Mouse (Mus musculus) midbrain, embryonic 16.5 days (tissue): ENCODE measurements around the gene Pabpn1l. TPM values are rescaled to one million over a fixed set of nuclear protein-coding genes. Genes with fewer than 3 reads are reported as not detected.

ENCODE experiments used
- ATAC-seq: fragments of 200-750 bp; cut with Nextera tagmentation; 2 replicates; pipeline ENCODE4 v1.8.0; 2017; ENCODE audit warnings: moderate TSS enrichment
- H3K27ac ChIP-seq: fragments of 300-500 bp; sonication (generic); 2 replicates; pipeline ENCODE4 v1.5.1; 2014; ENCODE audit warnings: mild to moderate bottlenecking, low read length, mixed read lengths
- H3K27me3 ChIP-seq: fragments of 300-500 bp; sonication (generic); 2 replicates; pipeline ENCODE4 v1.6.1; 2014; ENCODE audit warnings: low read depth, low read length, mixed read lengths; ENCODE audit not compliant: control insufficient read depth, insufficient read depth
- H3K36me3 ChIP-seq: fragments of 300-500 bp; sonication (generic); 2 replicates; pipeline ENCODE4 v1.6.1; 2014; ENCODE audit warnings: mild to moderate bottlenecking, low read length, moderate library complexity, mixed read lengths; ENCODE audit not compliant: control insufficient read depth, insufficient read depth
- H3K4me1 ChIP-seq: fragments of 300-500 bp; sonication (generic); 2 replicates; pipeline ENCODE4 v1.6.1; 2014; ENCODE audit warnings: mild to moderate bottlenecking, low read length, mixed read lengths; ENCODE audit not compliant: control insufficient read depth, insufficient read depth
- H3K4me2 ChIP-seq: fragments of 300-500 bp; sonication (generic); 2 replicates; pipeline ENCODE4 v1.6.1; 2014; ENCODE audit warnings: mild to moderate bottlenecking, low read length, mixed read lengths
- H3K4me3 ChIP-seq: fragments of 300-500 bp; sonication (generic); 2 replicates; pipeline ENCODE4 v1.5.1; 2014; ENCODE audit warnings: low read depth, mild to moderate bottlenecking, low read length, moderate library complexity, mixed read lengths
- H3K9ac ChIP-seq: fragments of 300-500 bp; sonication (generic); 2 replicates; pipeline ENCODE4 v1.6.1; 2014; ENCODE audit warnings: low read depth, low read length, mixed read lengths
- H3K9me3 ChIP-seq: fragments of 300-500 bp; sonication (generic); replicated peaks from 2 replicates; pipeline ENCODE4 v1.6.1; 2014; ENCODE audit warnings: mild to moderate bottlenecking, low read length, mixed read lengths; ENCODE audit not compliant: control insufficient read depth, poor library complexity, severe bottlenecking
- WGBS: fragments of 180-500 bp; shearing (Covaris S2); extraction: QIAGEN DNeasy Blood & Tissue Kit; methylation state at CpG from one replicate; pipeline ENCODE4 v1.1.7; 2014; 5-methylcytosine and 5-hydroxymethylcytosine counted together
- microRNA-seq: library from miRNA; unstranded; fragments of <30 nt; microRNA quantifications from one replicate; pipeline ENCODE4, GENCODE M21; 2017
- polyA plus RNA-seq: library from polyadenylated mRNA; unstranded; fragments of >200 nt; fragmentation: Nextera tagmentation; extraction: Ambion mirVana; gene quantifications from 2 replicates; pipeline ENCODE4 v1.2.1, GENCODE M21; 2015

Gene Pabpn1l
- polyA plus RNA-seq, 1 experiment from 2014 or later: not detected

DNA sequence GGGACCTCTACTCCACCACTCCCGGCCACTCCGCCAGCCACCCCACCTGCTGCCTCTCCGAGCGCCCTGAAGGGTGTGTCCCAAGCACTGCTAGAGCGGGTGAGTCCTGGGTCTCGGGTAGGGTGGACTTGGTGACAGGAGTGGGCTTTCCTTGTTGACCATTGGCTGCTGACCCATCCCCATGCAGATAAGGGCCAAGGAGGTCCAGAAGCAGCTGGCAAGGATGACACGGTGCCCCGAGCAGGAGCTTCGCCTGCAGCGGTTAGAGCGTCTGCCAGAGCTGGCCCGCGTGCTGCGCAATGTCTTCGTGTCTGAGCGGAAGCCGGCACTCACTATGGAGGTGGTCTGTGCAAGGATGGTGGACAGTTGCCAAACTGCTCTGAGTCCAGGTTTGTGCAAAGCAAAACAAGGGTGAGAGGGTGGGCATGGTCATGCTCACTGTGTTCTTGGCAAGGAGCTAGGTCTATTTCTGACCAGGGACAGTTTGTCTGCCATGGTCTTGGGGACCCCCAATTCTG is 50.7 kb downstream of the Pabpn1l start:
- Histone ChIP-seq H3K4me2 (no peak overlapping the region), H3K27ac (no peak overlapping the region), H3K9ac (no peak overlapping the region), H3K36me3 (0 out of 2 replicates have a peak, but pooled peaks cover 2% of the 10 kb centered on the region), H3K9me3 (no peaks in the 10 kb centered on the region), H3K27me3 (no peaks in the 10 kb centered on the region), H3K4me1 (peaks cover 23% of the 10 kb centered on the region), H3K4me3 (no peak overlapping the region)
- 95% methylated on average over 17 of the region's 17 CpGs for WGBS
- no peak for ATAC-seq

GRCm38 (mm10) chr8:122571153-122571552 is 51.4 kb downstream of the Pabpn1l start:
- peaks cover 29% of the 10 kb centered on the region for H3K4me1 ChIP-seq
- 0 out of 2 replicates have a peak, but pooled peaks cover 2% of the 10 kb centered on the region for H3K36me3 ChIP-seq
- H3K9ac ChIP-seq: no peak overlapping the region
- 97% methylated on average over 11 of the region's 11 CpGs for WGBS
- no peak overlapping the region for H3K4me3 ChIP-seq
- H3K27me3 ChIP-seq: no peaks in the 10 kb centered on the region
- H3K9me3 ChIP-seq: no peaks in the 10 kb centered on the region
- ATAC-seq: no peak
- no peak overlapping the region for H3K4me2 ChIP-seq
- H3K27ac ChIP-seq: no peak overlapping the region

GRCm38 (mm10) chr8:122569996-122570395 is 52.5 kb downstream of the Pabpn1l start:
- no peak for ATAC-seq
- 98% methylated on average over 16 of the region's 16 CpGs for WGBS
- no peaks in the 10 kb centered on the region for H3K9me3 ChIP-seq

More at GRCm38 (mm10) chr8:122569996-122570395, 52.5 kb downstream of the Pabpn1l start:
- Histone ChIP-seq H3K27me3 (no peaks in the 10 kb centered on the region), H3K36me3 (0 out of 2 replicates have a peak, but pooled peaks cover 2% of the 10 kb centered on the region), H3K27ac (no peak overlapping the region), H3K4me2 (no peak overlapping the region), H3K4me1 (peaks cover 18% of the 10 kb centered on the region), H3K9ac (no peak overlapping the region), H3K4me3 (no peak overlapping the region)

Small RNAs within 50 kb of the gene (microRNA-seq; reads per million reads assigned to microRNA genes)
- gene Mir6396: not detected

Other genes starting within 250 kb of the Pabpn1l start
- gene Zc3h18, start 246.1 kb downstream of the Pabpn1l start, polyA plus RNA-seq: 30.8 and 37.7 TPM in 2 replicates
- not detected in 2 replicates for gene Il17c, start 200.7 kb downstream of the Pabpn1l start, polyA plus RNA-seq
- gene Cyba, start 189.8 kb downstream of the Pabpn1l start, polyA plus RNA-seq: 27.3 and 29.8 TPM in 2 replicates
- gene Mvd, start 179.3 kb downstream of the Pabpn1l start, polyA plus RNA-seq: 72.8 and 84.6 TPM in 2 replicates
- gene Snai3, start 162.0 kb downstream of the Pabpn1l start, polyA plus RNA-seq: not detected in 2 replicates
- 35.0 and 36.4 TPM in 2 replicates for gene Rnf166, start 146.7 kb downstream of the Pabpn1l start, polyA plus RNA-seq
- gene Ctu2, start 146.6 kb downstream of the Pabpn1l start, polyA plus RNA-seq: 83.6 and 85.1 TPM in 2 replicates
- 1.8 and 2.0 TPM in 2 replicates for gene Piezo1, start 71.4 kb downstream of the Pabpn1l start, polyA plus RNA-seq
- 5.7 and 6.2 TPM in 2 replicates for gene Cdt1, start 54.7 kb downstream of the Pabpn1l start, polyA plus RNA-seq
- gene Aprt, start 45.8 kb downstream of the Pabpn1l start, polyA plus RNA-seq: 156 and 157 TPM in 2 replicates
- 8.4 and 8.9 TPM in 2 replicates for gene Galns, start 11.3 kb downstream of the Pabpn1l start, polyA plus RNA-seq
- gene Trappc2l, start 11.1 kb downstream of the Pabpn1l start, polyA plus RNA-seq: 93.8 and 101 TPM in 2 replicates
- gene Cbfa2t3, start 76.4 kb upstream of the Pabpn1l start, polyA plus RNA-seq: 17.7 and 17.9 TPM in 2 replicates
- gene Acsf3, start 152.7 kb upstream of the Pabpn1l start, polyA plus RNA-seq: 15.1 and 18.0 TPM in 2 replicates
- 2.2 and 2.9 TPM in 2 replicates for gene Cdh15, start 225.2 kb upstream of the Pabpn1l start, polyA plus RNA-seq